Mouse (Mus musculus) C2C12 (cell line): ENCODE results near the gene Ssh2.

Experiments used
- CTCF ChIP-seq: IDR thresholded peaks from one replicate; pipeline ENCODE4 v1.5.1; 2011; ENCODE audit not compliant: control insufficient read depth, insufficient read depth, insufficient read length
- MAX ChIP-seq: IDR thresholded peaks from one replicate; pipeline ENCODE4 v1.6.1; 2011; ENCODE audit warnings: mild to moderate bottlenecking, control low read depth
- USF1 ChIP-seq: IDR thresholded peaks from one replicate; pipeline ENCODE4 v1.6.1; 2011; ENCODE audit warnings: low read depth, mild to moderate bottlenecking, control low read depth, moderate library complexity

DNA sequence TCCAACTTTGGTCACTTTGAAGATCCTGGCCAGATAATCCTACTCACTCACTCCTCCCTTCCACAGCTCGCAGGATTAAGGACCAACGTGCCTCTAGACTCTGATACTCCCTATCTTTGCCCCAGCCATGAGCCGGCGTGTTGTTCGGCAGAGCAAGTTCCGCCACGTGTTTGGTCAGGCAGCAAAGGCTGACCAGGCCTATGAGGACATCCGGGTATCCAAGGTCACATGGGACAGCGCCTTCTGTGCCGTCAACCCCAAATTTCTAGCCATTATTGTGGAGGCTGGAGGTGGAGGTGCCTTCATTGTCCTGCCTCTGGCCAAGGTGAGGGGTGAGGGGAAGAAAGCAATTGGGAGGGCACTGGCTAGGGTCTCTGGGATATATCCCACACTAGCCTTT lies 247.7 kb downstream of the Ssh2 start:
- no peak for TF ChIP-seq CTCF
- TF ChIP-seq MAX, result no peak
- TF ChIP-seq USF1, result no peak
